Comparison of ENCODE assay signal across 8 mouse cellular contexts in the genomic region with DNA sequence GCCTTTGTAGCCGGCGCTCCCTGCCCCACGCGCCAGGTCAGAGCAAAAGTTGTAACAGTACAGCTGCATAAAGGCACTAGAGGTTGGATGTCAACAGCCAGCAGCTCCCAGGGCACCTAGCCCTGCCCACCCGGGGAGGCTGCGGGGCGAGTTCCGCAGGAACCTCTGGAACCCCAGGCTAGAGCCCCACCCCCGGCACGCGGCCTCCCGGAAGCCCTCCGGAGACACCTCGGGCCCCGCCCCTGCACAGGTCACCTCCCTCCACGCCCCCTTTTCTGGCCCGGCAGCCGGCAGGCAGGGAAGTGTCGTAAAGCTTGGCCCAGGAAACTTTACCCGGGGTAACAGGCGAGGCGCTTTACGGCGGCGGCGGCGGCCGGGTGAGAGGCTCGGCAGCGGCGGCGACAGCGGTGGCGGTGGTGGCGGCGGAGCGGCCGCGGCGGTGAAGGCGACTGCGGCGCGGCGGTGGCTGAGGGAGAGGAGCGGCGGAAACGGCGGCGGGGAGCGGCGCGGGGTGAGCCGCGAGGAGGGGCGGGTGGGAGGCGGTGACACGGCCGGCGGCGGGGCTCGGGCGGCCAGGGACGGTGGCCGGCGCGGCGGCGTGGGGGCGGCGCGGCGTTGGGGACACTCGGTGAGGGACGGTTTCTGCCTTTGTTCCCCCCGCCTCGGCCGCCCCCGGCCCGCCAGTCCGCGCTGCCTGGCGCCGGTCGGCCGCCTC. TPM values are rescaled to one million over a fixed set of nuclear protein-coding genes. Genes with fewer than 3 reads are reported as not detected.
DNase-seq lines count a peak whose midpoint lies in the region; ATAC-seq lines count a peak whose summit lies in the region.

A gene (plus strand): TSS at position 360 of the 715 bp plus-strand sequence.

- no peaks in the 10 kb centered on the region for H3K36me3 ChIP-seq in hindbrain, embryonic 11.5 days (ENCODE audit: control insufficient read depth, insufficient read depth, low read length)

- WGBS in hindbrain, embryonic 11.5 days = under 1% methylated on average over 45 of the region's 86 CpGs

- H3K9me3 ChIP-seq in hindbrain, embryonic 11.5 days (ENCODE audit: control insufficient read depth, low read length) = no peaks in the 10 kb centered on the region

- peak within 1 kb of the TSS; percentile 84 for H3K27ac ChIP-seq in hindbrain, embryonic 11.5 days (ENCODE audit: low read depth, low read length)

- peak within 1 kb of the TSS; percentile 86 for H3K4me2 ChIP-seq in hindbrain, embryonic 11.5 days (replicated peaks; ENCODE audit: low read depth, low read length)

- H3K9ac ChIP-seq in hindbrain, embryonic 11.5 days (ENCODE audit: low read depth, low read length) = peak within 1 kb of the TSS; percentile 94

- no peaks in the 10 kb centered on the region for H3K27me3 ChIP-seq in hindbrain, embryonic 11.5 days (ENCODE audit: control insufficient read depth, insufficient read depth, low read length)

- H3K4me3 ChIP-seq in hindbrain, embryonic 11.5 days (ENCODE audit: low read depth, low read length) = peak within 1 kb of the TSS; percentile 96

- peak; percentile 95 for DNase-seq in MN1 (ENCODE audit: low spot score)
- peak; percentile 96 for DNase-seq in cerebellum, adult 9-10 months
- peak; percentile 95 for DNase-seq in hindbrain, embryonic 11.5 days (ENCODE audit: low spot score)
- peak; percentile 94 to 96 for DNase-seq in layer of hippocampus, postnatal 10 days (ENCODE audit: low spot score in 2 of 2)
- DNase-seq in lung, postnatal 10 days = peak; percentile 99
- DNase-seq in ovary, postnatal 36 days (ENCODE audit: low spot score) = peak; percentile 97
- DNase-seq in thymus, postnatal 25 days = peak; percentile 99

- ATAC-seq in frontal cortex, adult (ENCODE audit: low TSS enrichment) = peak; percentile 92
- ATAC-seq in hindbrain, embryonic 11.5 days (ENCODE audit: low FRiP score) = peak; percentile 94

- H3K4me1 ChIP-seq in hindbrain, embryonic 11.5 days (replicated peaks; ENCODE audit: control insufficient read depth, insufficient read depth, low read length) = peaks cover 9% of the 10 kb centered on the region

RNA-seq across cellular contexts. Expression of the gene that starts here (rescaled TPM):
- 16.9 and 18.9 TPM in 2 replicates for polyA plus RNA-seq in hindbrain, embryonic 11.5 days (2014; fragmentation: Nextera tagmentation; extraction: Ambion mirVana)
- total RNA-seq in layer of hippocampus, postnatal 10 days (2021) = 10 to 100 TPM; 36.5 to 36.9 TPM

Comparison
In these comparisons a context has a peak if more than half of its experiments do, and no peak if none do; other contexts are left out.
1. Peak in every context shown above with its lines: DNase-seq, ATAC-seq, H3K4me3 ChIP-seq and H3K27ac ChIP-seq.